Mouse (Mus musculus) layer of hippocampus, adult 2 months (tissue): ENCODE data around the gene Hjurp. TPM values are rescaled to one million over a fixed set of nuclear protein-coding genes. Genes with fewer than 3 reads are reported as not detected.

Experiments
- DNase-seq, 2 experiments: peaks; one replicate each; pipeline ENCODE4 v3.0.0; 2022; ENCODE audit warnings: low spot score in 2 of 2
- H3K27ac ChIP-seq: fragments of 200-600 bp; 2 replicates; pipeline ENCODE4 v1.8.1; 2022
- H3K4me3 ChIP-seq: fragments of 200-600 bp; 2 replicates; pipeline ENCODE4 v1.8.1; 2022; ENCODE audit warnings: mild to moderate bottlenecking
- CTCF ChIP-seq: fragments of 200-600 bp; conservative IDR thresholded peaks from 2 replicates; pipeline ENCODE4 v1.8.1; 2022; ENCODE audit warnings: antibody characterized with exemption, mild to moderate bottlenecking, moderate library complexity
- total RNA-seq, 2 experiments: library from RNA; stranded (reverse); gene quantifications; 2 replicates each; pipeline ENCODE4 v1.2.3; 2021

The Hjurp gene
- total RNA-seq, 2 experiments from 2014 or later, result 31.9 to 35.3 TPM

DNA sequence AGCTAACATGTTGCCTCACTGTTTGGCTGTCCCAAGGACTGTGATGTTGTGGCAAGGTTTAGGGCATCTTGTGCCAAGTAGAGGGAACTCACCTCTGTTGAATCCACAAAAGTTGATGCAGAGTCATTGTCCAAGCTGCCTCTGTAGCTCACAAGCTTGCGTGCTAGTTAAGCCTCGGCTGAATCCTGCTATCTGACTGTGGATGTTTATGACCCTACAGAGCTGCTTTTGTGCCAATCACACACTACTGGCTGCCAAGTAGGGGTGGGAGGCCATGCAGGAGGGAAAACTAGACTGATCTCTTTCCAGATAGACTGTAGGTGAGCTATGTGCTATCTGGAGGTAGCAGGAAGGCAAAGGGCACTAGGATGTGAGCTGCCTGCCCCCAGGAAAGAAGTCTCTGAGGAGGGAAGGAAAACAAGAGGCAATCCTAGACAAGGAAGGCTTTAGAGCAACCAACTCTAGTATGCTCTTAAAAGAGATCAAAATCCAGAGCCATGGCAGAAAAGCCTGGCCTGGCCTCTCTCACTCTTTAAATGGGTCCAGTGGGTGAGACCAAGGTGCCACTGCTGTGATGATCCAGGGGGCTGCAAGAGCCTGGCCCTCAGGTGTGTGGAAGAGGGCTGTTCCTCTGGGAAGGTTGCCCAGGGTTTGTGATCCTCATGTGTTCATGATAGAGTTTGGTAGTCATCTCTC lies 63.5 kb downstream of the Hjurp start:
- no peak overlapping the region for H3K27ac ChIP-seq
- TF ChIP-seq CTCF, result no peak
- DNase-seq, result no peak
- no peak overlapping the region for H3K4me3 ChIP-seq

DNA sequence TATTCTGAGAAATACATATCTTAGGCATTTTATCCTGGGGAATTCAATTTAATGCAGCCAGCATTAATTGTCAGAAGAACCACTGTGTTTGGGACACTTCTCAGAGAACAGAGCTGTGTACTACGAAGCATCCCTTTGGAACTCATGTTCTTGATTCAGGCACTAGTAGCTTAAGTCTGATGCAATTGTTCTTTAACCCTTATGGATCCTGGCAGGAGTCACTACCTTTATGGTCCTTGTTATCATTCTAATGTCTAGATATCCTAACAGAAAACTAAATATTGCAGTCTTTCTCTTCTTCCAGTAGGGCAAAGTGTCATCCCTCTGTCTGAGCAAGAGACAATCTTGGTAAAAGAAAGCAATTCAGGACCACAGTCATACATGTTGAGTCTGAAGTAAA lies 64.4 kb downstream of the Hjurp start:
- H3K27ac ChIP-seq, result no peak overlapping the region
- DNase-seq, result no peak
- TF ChIP-seq CTCF, result no peak
- no peak overlapping the region for H3K4me3 ChIP-seq

Other genes starting within 250 kb of the Hjurp start
- gene Ugt1a10, start 222.2 kb downstream of the Hjurp start, total RNA-seq, result not detected
- not detected for gene Ugt1a9, start 206.8 kb downstream of the Hjurp start, total RNA-seq
- gene Ugt1a8, start 189.8 kb downstream of the Hjurp start, total RNA-seq, result not detected
- gene Ugt1a7c, start 182.6 kb downstream of the Hjurp start, total RNA-seq, result under 1 TPM; 0.44 to 0.59 TPM
- gene Ugt1a6b, start 174.4 kb downstream of the Hjurp start, total RNA-seq, result under 1 TPM in 1 of 2 experiments, not detected in 1; 0.54 TPM
- 1 to 10 TPM in 1 of 2 experiments, under 1 TPM in 1; 0.59 to 1.3 TPM for gene Ugt1a6a, start 142.8 kb downstream of the Hjurp start, total RNA-seq
- gene Ugt1a5, start 111.6 kb downstream of the Hjurp start, total RNA-seq, result under 1 TPM in 1 of 2 experiments, not detected in 1; 0.44 TPM
- gene Ugt1a2, start 77.0 kb downstream of the Hjurp start, total RNA-seq, result not detected
- gene Dnajb3, start 71.9 kb downstream of the Hjurp start, total RNA-seq, result 1 to 10 TPM; 2.9 to 3.8 TPM
- not detected for gene Ugt1a1, start 65.7 kb downstream of the Hjurp start, total RNA-seq
- gene Mroh2a, start 50.6 kb downstream of the Hjurp start, total RNA-seq, result under 1 TPM in 1 of 2 experiments, not detected in 1; 0.38 TPM
- under 1 TPM in 1 of 2 experiments, not detected in 1; 0.12 TPM for gene Trpm8, start within 50 bp of the Hjurp start, total RNA-seq
- not detected for gene Spp2, start 129.3 kb upstream of the Hjurp start, total RNA-seq
- gene Glrp1, start 232.4 kb upstream of the Hjurp start, total RNA-seq, result not detected